Mouse (Mus musculus): ENCODE measurements around the gene Clec4f. TPM values are rescaled to one million over a fixed set of nuclear protein-coding genes. Genes with fewer than 3 reads are reported as not detected.

Clec4f gene
- total and polyA plus RNA-seq, 2 experiments from 2014 or later, result 0.05 TPM; not detected in 1

DNA sequence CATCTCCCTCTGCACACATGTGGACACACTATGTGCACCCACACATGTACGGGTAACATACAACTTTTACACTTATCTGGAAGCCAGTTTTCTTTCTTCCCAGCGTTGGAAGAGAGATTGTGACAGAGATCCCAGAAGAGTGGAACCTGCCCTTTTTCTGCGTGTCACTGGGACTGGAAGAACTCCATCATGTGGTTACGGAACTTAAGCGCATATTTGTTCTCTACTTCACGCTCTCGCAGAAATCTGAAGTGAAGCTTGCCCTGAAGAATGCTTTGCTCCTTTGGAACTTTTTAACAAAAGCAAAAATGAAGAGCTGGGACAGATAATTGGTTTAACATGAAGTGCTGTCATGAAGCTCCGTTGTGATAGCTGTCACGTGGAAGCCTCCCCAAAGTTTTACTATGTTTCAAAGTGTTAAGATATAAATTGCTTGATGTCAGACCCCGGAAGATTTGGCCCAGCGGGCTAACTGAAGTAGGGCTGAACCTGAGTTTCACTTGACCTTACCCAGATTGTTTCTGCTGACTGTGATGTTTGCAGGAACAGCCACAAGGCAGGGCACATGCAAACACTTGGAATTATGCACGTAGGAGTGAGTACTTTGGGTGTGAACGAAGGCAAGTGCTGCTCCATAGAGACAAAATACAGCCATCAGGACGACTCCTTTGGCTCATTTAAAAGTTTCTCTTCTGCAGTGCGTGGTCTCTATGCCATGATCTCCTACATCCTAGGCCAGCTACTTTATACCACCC is 38.2 kb downstream of the Clec4f start:
- 84% methylated on average over 15 of the region's 15 CpGs for WGBS
- H3K9ac ChIP-seq (replicated peaks; ENCODE audit: low read length), result no peak overlapping the region
- TF ChIP-seq CTCF (IDR thresholded peaks at IDR 0.05; ENCODE audit: low read depth), result no peak
- no peak overlapping the region for H3K4me2 ChIP-seq (ENCODE audit: low read depth, low read length)
- DNase-seq (ENCODE audit: low spot score) (no peak), ATAC-seq (no peak)
- H3K4me1 ChIP-seq (ENCODE audit: insufficient read depth, low read length), result no peaks in the 10 kb centered on the region
- no peak overlapping the region for H3K4me3 ChIP-seq (ENCODE audit: low read length)
- no peak overlapping the region for H3K27ac ChIP-seq
- no peaks in the 10 kb centered on the region for H3K36me3 ChIP-seq (ENCODE audit: insufficient read depth, low read length)
- no peaks in the 10 kb centered on the region for H3K9me3 ChIP-seq (ENCODE audit: low read length)
- no peaks in the 10 kb centered on the region for H3K27me3 ChIP-seq (ENCODE audit: insufficient read depth, low read length)

- H3K4me2 ChIP-seq (ENCODE audit: low read depth, low read length), result no peak overlapping the region
Observed at GRCm38 (mm10) chr6:83616512-83616911, 39.5 kb downstream of the Clec4f start.

DNA sequence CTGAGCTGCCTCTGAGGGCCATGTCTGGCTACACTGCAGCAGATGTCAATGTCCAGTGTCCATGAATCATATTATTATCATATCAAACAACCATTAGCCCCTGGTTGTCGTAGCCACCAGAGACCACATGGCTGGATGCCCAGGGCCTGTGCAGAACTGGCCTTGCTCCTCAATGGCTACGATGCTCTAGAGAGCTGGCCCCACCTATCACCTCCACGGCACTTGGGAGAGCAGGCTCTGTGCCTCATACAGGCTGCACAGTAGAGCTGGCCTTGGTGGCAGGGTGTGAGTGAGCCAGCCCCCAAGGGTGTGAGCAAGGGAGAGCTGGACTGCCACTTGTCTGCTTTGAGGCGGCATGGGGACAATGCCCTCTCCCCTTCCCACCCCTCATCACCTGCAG is 41.5 kb downstream of the Clec4f start:
- Histone ChIP-seq H3K9me3 (ENCODE audit: low read length) (no peaks in the 10 kb centered on the region), H3K9ac (replicated peaks; ENCODE audit: low read length) (no peak overlapping the region), H3K4me2 (ENCODE audit: low read depth, low read length) (no peak overlapping the region), H3K36me3 (ENCODE audit: insufficient read depth, low read length) (no peaks in the 10 kb centered on the region), H3K27ac (no peak overlapping the region), H3K4me1 (ENCODE audit: insufficient read depth, low read length) (no peaks in the 10 kb centered on the region), H3K27me3 (ENCODE audit: insufficient read depth, low read length) (no peaks in the 10 kb centered on the region), H3K4me3 (ENCODE audit: low read length) (no peak overlapping the region)
- DNase-seq (ENCODE audit: low spot score) (no peak), ATAC-seq (no peak)
- WGBS, result 87% methylated on average over 4 of the region's 4 CpGs
- TF ChIP-seq CTCF (IDR thresholded peaks at IDR 0.05; ENCODE audit: low read depth), result no peak

More at GRCm38 (mm10) chr6:83616512-83616911, 39.5 kb downstream of the Clec4f start:
- TF ChIP-seq CTCF (IDR thresholded peaks at IDR 0.05; ENCODE audit: low read depth), result peak; percentile 27; the same call in 1 of the 2 replicates
- Histone ChIP-seq H3K9me3 (ENCODE audit: low read length) (no peaks in the 10 kb centered on the region), H3K9ac (replicated peaks; ENCODE audit: low read length) (no peak overlapping the region), H3K4me1 (ENCODE audit: insufficient read depth, low read length) (no peaks in the 10 kb centered on the region), H3K36me3 (ENCODE audit: insufficient read depth, low read length) (no peaks in the 10 kb centered on the region), H3K27me3 (ENCODE audit: insufficient read depth, low read length) (no peaks in the 10 kb centered on the region), H3K4me3 (ENCODE audit: low read length) (no peak overlapping the region), H3K27ac (no peak overlapping the region)
- peak; percentile 15 for DNase-seq (ENCODE audit: low spot score)
- WGBS, result 75% methylated on average over 5 of the region's 5 CpGs
- no peak for ATAC-seq

- Histone ChIP-seq H3K4me3 (ENCODE audit: low read length) (no peak overlapping the region), H3K36me3 (ENCODE audit: insufficient read depth, low read length) (no peaks in the 10 kb centered on the region), H3K9ac (replicated peaks; ENCODE audit: low read length) (no peak overlapping the region), H3K27ac (no peak overlapping the region), H3K9me3 (ENCODE audit: low read length) (no peaks in the 10 kb centered on the region), H3K27me3 (ENCODE audit: insufficient read depth, low read length) (no peaks in the 10 kb centered on the region), H3K4me1 (ENCODE audit: insufficient read depth, low read length) (no peaks in the 10 kb centered on the region), H3K4me2 (ENCODE audit: low read depth, low read length) (no peak overlapping the region)
- DNase-seq (ENCODE audit: low spot score) (no peak), ATAC-seq (no peak)
- WGBS, result 100% methylated on average over 1 of the region's 1 CpGs
- no peak for TF ChIP-seq CTCF (IDR thresholded peaks at IDR 0.05; ENCODE audit: low read depth)
Observed at GRCm38 (mm10) chr6:83612976-83613375, 43.0 kb downstream of the Clec4f start.

DNA sequence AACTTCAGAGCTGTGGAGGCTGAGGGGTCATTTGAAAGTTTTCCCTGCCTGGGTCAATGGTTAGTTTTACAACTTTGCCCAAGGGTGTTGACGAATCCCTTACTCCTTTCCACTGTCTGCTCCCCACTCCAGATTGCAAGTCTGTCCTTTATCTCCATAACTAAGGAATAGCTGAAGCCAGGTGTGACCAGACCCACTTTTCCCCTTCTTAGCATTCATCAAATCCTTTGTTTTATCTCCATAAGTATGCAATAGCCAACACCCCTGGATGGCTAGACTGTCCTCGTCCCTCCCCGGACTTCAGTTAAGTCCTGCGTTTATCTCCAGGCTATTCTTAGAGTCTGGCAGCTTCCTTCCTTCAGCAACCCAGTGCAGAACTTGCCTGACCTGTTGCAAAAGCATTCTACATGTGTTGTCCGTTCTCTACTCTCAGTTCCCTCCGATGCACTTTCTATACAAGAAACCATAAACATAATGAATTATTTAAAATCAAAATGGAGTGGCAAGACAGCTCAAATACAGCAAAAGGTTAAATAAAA is 56.3 kb downstream of the Clec4f start:
- WGBS, result 89% methylated on average over 6 of the region's 6 CpGs
- DNase-seq (ENCODE audit: low spot score) (no peak), ATAC-seq (no peak)
- Histone ChIP-seq H3K9ac (replicated peaks; ENCODE audit: low read length) (no peak overlapping the region), H3K27ac (no peak overlapping the region), H3K4me3 (ENCODE audit: low read length) (no peak overlapping the region), H3K27me3 (ENCODE audit: insufficient read depth, low read length) (no peaks in the 10 kb centered on the region), H3K9me3 (ENCODE audit: low read length) (no peaks in the 10 kb centered on the region), H3K36me3 (ENCODE audit: insufficient read depth, low read length) (no peaks in the 10 kb centered on the region), H3K4me1 (ENCODE audit: insufficient read depth, low read length) (no peaks in the 10 kb centered on the region), H3K4me2 (ENCODE audit: low read depth, low read length) (no peak overlapping the region)
- TF ChIP-seq CTCF (IDR thresholded peaks at IDR 0.05; ENCODE audit: low read depth), result no peak

- Histone ChIP-seq H3K9ac (replicated peaks; ENCODE audit: low read length) (no peak overlapping the region), H3K4me3 (ENCODE audit: low read length) (peak overlapping the region; percentile 22), H3K27me3 (ENCODE audit: insufficient read depth, low read length) (no peaks in the 10 kb centered on the region), H3K36me3 (ENCODE audit: insufficient read depth, low read length) (no peaks in the 10 kb centered on the region), H3K4me2 (ENCODE audit: low read depth, low read length) (peak overlapping the region; percentile 57), H3K4me1 (ENCODE audit: insufficient read depth, low read length) (no peaks in the 10 kb centered on the region), H3K27ac (no peak overlapping the region), H3K9me3 (ENCODE audit: low read length) (no peaks in the 10 kb centered on the region)
- ATAC-seq (0 out of 2 replicates have a peak, but pooled peaks have one; percentile 24), DNase-seq (ENCODE audit: low spot score) (no peak)
- WGBS, result 32% methylated on average over 24 of the region's 24 CpGs
- TF ChIP-seq CTCF (IDR thresholded peaks at IDR 0.05; ENCODE audit: low read depth), result no peak
Observed at GRCm38 (mm10) chr6:83599060-83599550, 56.9 kb downstream of the Clec4f start.

DNA sequence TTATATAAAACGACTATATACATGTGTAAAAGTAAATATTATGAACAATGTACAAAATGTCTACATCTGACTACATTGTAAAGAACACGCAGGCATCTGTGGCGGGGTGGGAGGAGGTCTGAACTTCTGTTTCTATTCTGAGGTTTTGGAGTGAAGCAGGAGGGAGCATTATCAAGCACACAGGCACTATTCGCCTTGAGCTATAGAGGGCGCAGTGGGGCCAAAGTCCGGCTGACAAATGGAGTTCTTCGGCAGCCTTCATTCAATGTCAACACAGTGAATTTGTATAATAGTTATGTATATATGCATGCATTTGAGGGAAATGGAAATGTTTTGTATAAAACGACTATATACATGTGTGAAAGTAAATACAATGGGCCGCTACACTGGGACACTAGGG is 57.3 kb downstream of the Clec4f start:
- no peaks in the 10 kb centered on the region for H3K9me3 ChIP-seq (ENCODE audit: low read length)
- DNase-seq (ENCODE audit: low spot score) (peak; percentile 69), ATAC-seq (no peak)
- no peaks in the 10 kb centered on the region for H3K27me3 ChIP-seq (ENCODE audit: insufficient read depth, low read length)
- peak; percentile 72 for TF ChIP-seq CTCF (IDR thresholded peaks at IDR 0.05; ENCODE audit: low read depth)
- peak overlapping the region; percentile 22 for H3K4me3 ChIP-seq (ENCODE audit: low read length)
- 9% methylated on average over 9 of the region's 9 CpGs for WGBS
- H3K27ac ChIP-seq, result no peak overlapping the region
- H3K4me1 ChIP-seq (ENCODE audit: insufficient read depth, low read length), result no peaks in the 10 kb centered on the region
- no peaks in the 10 kb centered on the region for H3K36me3 ChIP-seq (ENCODE audit: insufficient read depth, low read length)
- peak overlapping the region; percentile 57 for H3K4me2 ChIP-seq (ENCODE audit: low read depth, low read length)
- H3K9ac ChIP-seq (replicated peaks; ENCODE audit: low read length), result no peak overlapping the region
